Mouse (Mus musculus): Measurements from ENCODE around the gene Gm12216.

Gm12216 gene

DNA sequence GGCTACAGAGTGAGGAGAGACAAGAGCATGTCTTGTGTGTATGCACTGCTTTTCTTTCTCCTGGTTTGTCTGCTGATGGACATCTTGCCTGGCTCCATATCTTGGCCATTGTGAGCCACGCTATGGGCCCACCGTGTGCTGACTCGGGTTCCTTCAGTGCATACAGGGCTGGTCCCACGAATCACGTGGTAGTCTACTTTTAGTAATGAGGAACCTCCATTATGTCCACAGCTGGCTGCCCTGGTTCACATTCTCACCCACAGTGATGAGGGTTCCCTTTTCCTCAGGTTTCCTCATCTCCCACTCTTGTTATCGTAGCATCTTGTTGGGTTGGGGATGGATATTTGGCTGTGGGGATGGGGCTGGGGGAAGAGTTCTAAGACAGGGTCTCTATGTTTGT is 110.4 kb downstream of the Gm12216 start:
- intact Hi-C loops (cut with DNase I) = no loop called here

DNA sequence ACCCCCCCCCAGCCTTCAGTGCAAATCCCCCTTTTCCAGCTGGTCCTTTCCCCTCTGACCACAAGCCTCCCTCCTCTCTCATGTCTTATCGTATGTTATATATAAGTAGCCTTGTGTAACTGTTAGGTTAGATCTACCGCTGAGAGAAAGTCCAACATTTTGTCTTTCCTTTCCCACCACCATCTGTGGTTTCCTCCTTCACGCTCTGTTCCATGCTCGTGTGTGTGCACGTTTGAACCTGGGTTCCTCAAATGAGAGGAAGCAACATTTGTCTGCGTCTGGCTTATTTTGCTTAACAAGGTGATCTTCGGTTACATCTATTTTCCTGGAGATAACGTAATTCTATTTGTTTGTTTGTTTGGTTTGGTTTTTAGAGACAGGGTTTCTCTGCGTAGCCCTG is 111.1 kb downstream of the Gm12216 start:
- intact Hi-C loops (cut with DNase I) = no loop called here

- intact Hi-C loops (cut with DNase I) = no loop called here
Observed at GRCm38 (mm10) chr11:53745260-53745659, 113.8 kb downstream of the Gm12216 start.

GRCm38 (mm10) chr11:53742353-53742752 is 116.7 kb downstream of the Gm12216 start:
- intact Hi-C loops (cut with DNase I) = no loop called here

DNA sequence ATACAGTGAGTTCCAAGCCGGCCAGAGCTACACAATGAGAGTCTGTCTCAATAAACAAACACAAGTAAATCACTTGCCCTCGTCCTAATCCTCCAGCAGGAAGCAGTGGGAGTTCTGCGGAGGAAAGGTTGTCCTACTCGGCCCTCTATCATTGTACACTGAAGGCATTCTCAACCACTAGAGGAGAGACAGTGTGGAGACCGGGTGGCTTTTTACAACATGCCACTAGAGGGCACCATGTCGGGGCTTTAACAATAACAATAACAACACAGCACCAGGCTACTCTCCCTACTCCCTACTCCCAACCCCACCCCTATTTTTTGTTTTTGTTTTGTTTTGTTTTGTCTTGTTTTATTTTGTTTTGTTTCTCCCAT is 121.5 kb downstream of the Gm12216 start:
- intact Hi-C loops (cut with DNase I) = loop anchor here (5.0 to 10.0 kb wide), 2 partner anchors 120 to 263 kb away; partner anchors contain the start of genes Gm12216 and Gm9837

DNA sequence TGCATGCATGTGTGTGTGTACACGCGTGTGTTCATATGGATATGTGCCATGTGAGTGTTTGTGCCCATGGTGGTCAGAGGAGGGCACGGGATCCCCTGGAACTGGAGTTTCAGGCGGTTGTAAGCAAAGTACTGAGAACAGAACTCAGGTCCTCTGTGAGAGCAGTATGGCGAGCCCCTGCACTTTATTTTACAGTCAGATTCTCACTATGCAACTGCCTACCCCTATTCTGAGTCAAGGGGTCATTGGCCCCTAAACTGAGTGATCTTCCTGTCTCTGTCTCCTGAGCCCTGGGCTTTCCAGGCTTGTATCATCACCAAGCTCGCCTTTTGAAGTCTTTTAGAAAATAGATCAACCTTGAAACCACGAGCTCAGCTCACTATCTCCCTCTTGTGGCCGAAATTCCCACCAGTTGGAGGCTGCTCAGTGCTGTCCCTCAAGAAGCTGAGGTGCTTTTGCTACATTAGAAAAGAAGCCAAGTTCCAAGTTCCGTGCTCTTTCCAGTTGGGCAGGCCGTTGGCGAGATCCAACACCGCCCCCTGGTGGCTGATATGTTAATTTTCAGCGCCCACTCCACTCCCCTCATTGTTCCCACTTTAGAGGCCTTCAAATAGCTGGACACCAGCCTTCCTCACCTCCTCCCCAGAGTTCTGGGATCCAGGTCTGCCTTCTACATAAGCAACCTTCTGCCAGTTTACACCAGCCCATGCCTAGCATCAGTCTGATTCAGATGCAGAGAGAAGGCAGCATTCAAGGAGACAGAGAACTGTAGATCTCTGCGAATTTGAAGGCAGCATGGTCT is 122.1 kb downstream of the Gm12216 start:
- intact Hi-C loops (cut with DNase I) = loop anchor here (5.0 to 10.0 kb wide), 2 partner anchors 120 to 262 kb away; partner anchors contain the start of genes Gm12216 and Gm9837

GRCm38 (mm10) chr11:53735682-53736245 is 123.3 kb downstream of the Gm12216 start:
- intact Hi-C loops (cut with DNase I) = loop anchor here (5.0 to 10.0 kb wide), 2 partner anchors 122 to 261 kb away; partner anchors contain the start of genes Gm12216 and Gm9837

GRCm38 (mm10) chr11:53734970-53735681 is 123.9 kb downstream of the Gm12216 start:
- intact Hi-C loops (cut with DNase I) = loop anchor here (5.0 to 10.0 kb wide), 2 partner anchors 122 to 260 kb away; partner anchors contain the start of genes Gm12216 and Gm9837

DNA sequence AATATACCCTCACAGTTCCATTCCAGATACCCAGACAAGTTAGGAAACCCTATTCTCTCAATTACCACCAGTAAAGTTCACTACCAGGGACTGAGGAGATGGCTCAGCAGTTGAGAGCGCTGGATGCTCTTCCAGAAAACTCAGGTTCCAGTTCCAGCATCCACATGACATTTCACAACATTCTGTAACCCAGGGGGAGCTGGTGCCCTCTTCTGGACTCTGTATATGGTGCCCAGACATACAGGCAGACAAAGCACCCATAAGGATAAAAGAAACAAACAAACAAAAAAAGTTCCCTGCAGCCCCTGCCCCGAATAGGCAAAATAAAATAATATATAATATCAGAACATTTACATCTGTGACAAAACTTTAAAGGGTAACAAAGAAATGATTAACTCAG is 124.6 kb downstream of the Gm12216 start:
- intact Hi-C loops (cut with DNase I) = loop anchor here (10.0 kb wide), 1 partner anchor 260 kb away; the partner anchor contains the start of gene Gm9837

DNA sequence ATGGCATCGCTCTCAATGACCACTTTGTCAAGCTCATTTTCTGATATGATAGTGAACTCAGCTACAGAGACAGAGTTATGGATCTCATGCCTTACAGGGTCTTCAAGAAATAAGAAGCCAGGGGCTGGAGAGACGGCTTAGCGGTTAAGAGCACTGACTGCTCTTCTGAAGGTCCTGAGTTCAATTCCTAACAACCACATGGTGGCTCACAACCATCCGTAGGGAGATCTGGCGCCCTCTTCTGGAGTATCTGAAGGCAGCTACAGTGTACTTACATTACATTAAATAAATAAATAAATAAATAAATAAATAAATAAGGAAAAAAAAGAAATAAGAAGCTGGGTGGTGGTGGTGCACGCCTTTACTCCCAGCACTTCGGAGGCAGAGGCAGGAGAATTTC is 125.2 kb downstream of the Gm12216 start:
- intact Hi-C loops (cut with DNase I) = loop anchor here (10.0 kb wide), 1 partner anchor 259 kb away; the partner anchor contains the start of gene Gm9837

Small RNAs within 50 kb of the gene (microRNA-seq; reads per million reads assigned to microRNA genes)
- 0.11 to 0.62 reads per million in 2 experiments for gene Mir7671
